Mouse (Mus musculus): ENCODE data around the gene Cdk14.
"Not testable (repeated sequence)": the region's sequence is repeated elsewhere in the genome, so short reads cannot be mapped to it uniquely, and the experiment has no call there.

Cdk14 gene

GRCm38 (mm10) chr5:5367550-5367949 is 52.6 kb downstream of the Cdk14 start:
- DNase-seq (ENCODE audit: low spot score in 2 of 2) = no peak

GRCm38 (mm10) chr5:5365285-5366076 is 54.6 kb downstream of the Cdk14 start:
- no peak for DNase-seq (ENCODE audit: low spot score in 2 of 2)

- no peak for DNase-seq (ENCODE audit: low spot score in 2 of 2)
These were observed 58.4 kb downstream of the Cdk14 start for GRCm38 (mm10) chr5:5361684-5362083.

- no peak for DNase-seq (ENCODE audit: low spot score in 2 of 2)
These were observed 59.8 kb downstream of the Cdk14 start for GRCm38 (mm10) chr5:5360338-5360737.

- DNase-seq (ENCODE audit: low spot score in 2 of 2) = no peak
These were observed 60.2 kb downstream of the Cdk14 start for GRCm38 (mm10) chr5:5359915-5360314.

GRCm38 (mm10) chr5:5359370-5359769 is 60.7 kb downstream of the Cdk14 start:
- DNase-seq (ENCODE audit: low spot score in 2 of 2) = no peak

- DNase-seq (ENCODE audit: low spot score in 2 of 2) = no peak
These were observed 61.9 kb downstream of the Cdk14 start for GRCm38 (mm10) chr5:5358019-5358717.

- no peak for DNase-seq (ENCODE audit: low spot score in 2 of 2)
These were observed 65.3 kb downstream of the Cdk14 start for GRCm38 (mm10) chr5:5354684-5355368.

- no peak for DNase-seq (ENCODE audit: low spot score in 2 of 2)
These were observed 66.2 kb downstream of the Cdk14 start for GRCm38 (mm10) chr5:5353946-5354345.

- DNase-seq (ENCODE audit: low spot score in 2 of 2) = no peak
These were observed 75.5 kb downstream of the Cdk14 start for GRCm38 (mm10) chr5:5344646-5345045.

- DNase-seq (ENCODE audit: low spot score in 2 of 2) = no peak
These were observed 76.4 kb downstream of the Cdk14 start for GRCm38 (mm10) chr5:5343741-5344140.

GRCm38 (mm10) chr5:5343267-5343666 is 76.8 kb downstream of the Cdk14 start:
- no peak for DNase-seq (ENCODE audit: low spot score in 2 of 2)

GRCm38 (mm10) chr5:5342410-5343137 is 77.5 kb downstream of the Cdk14 start:
- peak in 1 of 2 experiments; percentile 19 for DNase-seq (ENCODE audit: low spot score in 2 of 2)

- DNase-seq (ENCODE audit: low spot score in 2 of 2) = no peak
These were observed 78.5 kb downstream of the Cdk14 start for GRCm38 (mm10) chr5:5341611-5342010.

GRCm38 (mm10) chr5:5333916-5334315 is 86.2 kb downstream of the Cdk14 start:
- no peak for DNase-seq (ENCODE audit: low spot score in 2 of 2)

- no peak for DNase-seq (ENCODE audit: low spot score in 2 of 2)
These were observed 89.1 kb downstream of the Cdk14 start for GRCm38 (mm10) chr5:5330926-5331460.

- not testable (repeated sequence) for DNase-seq (ENCODE audit: low spot score in 2 of 2)
These were observed 91.1 kb downstream of the Cdk14 start for GRCm38 (mm10) chr5:5329018-5329417.

GRCm38 (mm10) chr5:5326716-5327115 is 93.4 kb downstream of the Cdk14 start:
- no peak for DNase-seq (ENCODE audit: low spot score in 2 of 2)

- DNase-seq (ENCODE audit: low spot score in 2 of 2) = no peak
These were observed 97.4 kb downstream of the Cdk14 start for GRCm38 (mm10) chr5:5322699-5323098.

GRCm38 (mm10) chr5:5320506-5321181 is 99.5 kb downstream of the Cdk14 start:
- no peak for DNase-seq (ENCODE audit: low spot score in 2 of 2)
